Mouse (Mus musculus): ENCODE results near the gene Rbm19.
A peak's percentile ranks its signal among the peaks of the same experiment; 100 is the strongest.

Gene Rbm19

GRCm38 (mm10) chr5:120135337-120135736 is 19.1 kb downstream of the Rbm19 start:
- DNase-seq (ENCODE audit: extremely low spot score): no peak

GRCm38 (mm10) chr5:120135823-120136222 is 19.6 kb downstream of the Rbm19 start:
- no peak for DNase-seq (ENCODE audit: extremely low spot score)

GRCm38 (mm10) chr5:120136236-120136675 is 20.0 kb downstream of the Rbm19 start:
- DNase-seq (ENCODE audit: extremely low spot score): no peak

GRCm38 (mm10) chr5:120137038-120137437 is 20.8 kb downstream of the Rbm19 start:
- no peak for DNase-seq (ENCODE audit: extremely low spot score)

GRCm38 (mm10) chr5:120137846-120138245 is 21.6 kb downstream of the Rbm19 start:
- DNase-seq (ENCODE audit: extremely low spot score): no peak

GRCm38 (mm10) chr5:120138406-120138805 is 22.1 kb downstream of the Rbm19 start:
- DNase-seq (ENCODE audit: extremely low spot score): no peak

- no peak for DNase-seq (ENCODE audit: extremely low spot score)
Observed at GRCm38 (mm10) chr5:120139224-120139623, 23.0 kb downstream of the Rbm19 start.

GRCm38 (mm10) chr5:120143941-120144340 is 27.7 kb downstream of the Rbm19 start:
- no peak for DNase-seq (ENCODE audit: extremely low spot score)

- no peak for DNase-seq (ENCODE audit: extremely low spot score)
Observed at GRCm38 (mm10) chr5:120145371-120146050, 29.2 kb downstream of the Rbm19 start.

- DNase-seq (ENCODE audit: extremely low spot score): peak; percentile 73
Observed at GRCm38 (mm10) chr5:120146051-120146385, 29.8 kb downstream of the Rbm19 start.

GRCm38 (mm10) chr5:120146909-120147308 is 30.6 kb downstream of the Rbm19 start:
- no peak for DNase-seq (ENCODE audit: extremely low spot score)

GRCm38 (mm10) chr5:120148246-120148645 is 32.0 kb downstream of the Rbm19 start:
- no peak for DNase-seq (ENCODE audit: extremely low spot score)

GRCm38 (mm10) chr5:120151145-120151544 is 34.9 kb downstream of the Rbm19 start:
- DNase-seq (ENCODE audit: extremely low spot score): no peak

GRCm38 (mm10) chr5:120153140-120153539 is 36.9 kb downstream of the Rbm19 start:
- DNase-seq (ENCODE audit: extremely low spot score): no peak

- DNase-seq (ENCODE audit: extremely low spot score): no peak
Observed at GRCm38 (mm10) chr5:120155672-120156071, 39.4 kb downstream of the Rbm19 start.

- DNase-seq (ENCODE audit: extremely low spot score): no peak
Observed at GRCm38 (mm10) chr5:120156166-120156909, 40.1 kb downstream of the Rbm19 start.

- no peak for DNase-seq (ENCODE audit: extremely low spot score)
Observed at GRCm38 (mm10) chr5:120157115-120157514, 40.9 kb downstream of the Rbm19 start.

- DNase-seq (ENCODE audit: extremely low spot score): no peak
Observed at GRCm38 (mm10) chr5:120158476-120158875, 42.2 kb downstream of the Rbm19 start.

GRCm38 (mm10) chr5:120160923-120161658 is 44.8 kb downstream of the Rbm19 start:
- DNase-seq (ENCODE audit: extremely low spot score): no peak

- DNase-seq (ENCODE audit: extremely low spot score): no peak
Observed at GRCm38 (mm10) chr5:120162689-120163088, 46.4 kb downstream of the Rbm19 start.

- DNase-seq (ENCODE audit: extremely low spot score): no peak
Observed at GRCm38 (mm10) chr5:120163428-120163827, 47.2 kb downstream of the Rbm19 start.

GRCm38 (mm10) chr5:120164450-120164849 is 48.2 kb downstream of the Rbm19 start:
- no peak for DNase-seq (ENCODE audit: extremely low spot score)

Data from embryo, embryonic 9.5 days (tissue).